Mouse (Mus musculus) kidney, adult 9 months (tissue): ENCODE measurements at regions not wholly inside any gene's neighbourhood (a gene's known extent, or its start where the extent isn't known, plus 50 kb on each side); places are given as distances from the start of the nearest gene placed in this dataset.
"Not testable (repeated sequence)": the region's sequence is repeated elsewhere in the genome, so short reads cannot be mapped to it uniquely, and the experiment has no call there.

Source experiments
- DNase-seq: peaks from one replicate; pipeline ENCODE4 v3.0.0; 2022

- no peak for DNase-seq
Measured at GRCm38 (mm10) chr14:113838237-113838636, 523.8 kb downstream of the Tpm3-rs7 start.

- not testable (repeated sequence) for DNase-seq
Measured at GRCm38 (mm10) chr14:113847836-113848235, 533.4 kb downstream of the Tpm3-rs7 start.

DNA sequence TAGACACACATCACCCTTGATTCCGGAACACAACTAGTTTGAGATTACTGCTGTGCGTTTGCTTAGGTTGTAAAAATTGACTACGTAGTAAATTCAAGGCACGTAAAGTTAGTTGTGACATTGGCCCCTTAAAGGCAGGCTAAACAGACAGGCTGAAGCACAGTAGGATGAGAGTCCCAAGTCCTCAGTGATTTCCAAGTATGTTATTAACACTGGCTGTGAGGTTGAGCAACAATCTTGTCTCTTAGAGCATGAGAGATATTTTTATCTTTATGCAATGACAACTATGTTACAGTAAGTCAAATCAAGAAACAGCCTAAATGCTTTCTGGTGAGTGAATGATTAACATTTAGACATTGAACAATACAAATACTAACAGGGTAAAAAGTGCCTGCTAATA is 538.6 kb downstream of the Tpm3-rs7 start:
- DNase-seq = no peak

GRCm38 (mm10) chr14:113867123-113868019 is 553.0 kb downstream of the Tpm3-rs7 start:
- no peak for DNase-seq

GRCm38 (mm10) chr14:113883581-113883980 is 569.2 kb downstream of the Tpm3-rs7 start:
- no peak for DNase-seq

- no peak for DNase-seq
Measured at GRCm38 (mm10) chr14:113886925-113887871, 572.8 kb downstream of the Tpm3-rs7 start.

GRCm38 (mm10) chr14:113930779-113931178 is 616.4 kb downstream of the Tpm3-rs7 start:
- DNase-seq = no peak

DNA sequence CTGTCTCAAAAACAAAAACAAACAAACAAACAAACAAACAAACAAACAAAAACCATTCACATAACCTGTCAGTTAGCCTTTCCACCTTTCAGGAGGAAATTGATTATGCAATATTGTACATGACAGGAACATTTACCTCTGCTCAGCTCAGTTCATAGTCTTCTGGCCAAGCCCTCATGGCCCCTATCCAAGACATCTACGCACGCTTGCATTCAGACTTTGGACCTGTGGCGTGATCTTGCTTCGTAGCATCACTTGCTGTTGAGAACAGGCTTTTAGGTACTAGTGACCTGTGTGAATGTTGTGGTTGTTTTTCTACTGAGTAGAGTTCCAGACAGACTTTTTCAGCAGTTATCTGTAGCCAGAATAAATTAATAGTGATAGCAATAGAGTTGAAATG is 619.4 kb downstream of the Tpm3-rs7 start:
- peak; percentile 62 for DNase-seq
